Mouse (Mus musculus): ENCODE measurements at regions not wholly inside any gene's neighbourhood (a gene's known extent, or its start where the extent isn't known, plus 50 kb on each side); places are given as distances from the start of the nearest gene placed in this dataset.

DNA sequence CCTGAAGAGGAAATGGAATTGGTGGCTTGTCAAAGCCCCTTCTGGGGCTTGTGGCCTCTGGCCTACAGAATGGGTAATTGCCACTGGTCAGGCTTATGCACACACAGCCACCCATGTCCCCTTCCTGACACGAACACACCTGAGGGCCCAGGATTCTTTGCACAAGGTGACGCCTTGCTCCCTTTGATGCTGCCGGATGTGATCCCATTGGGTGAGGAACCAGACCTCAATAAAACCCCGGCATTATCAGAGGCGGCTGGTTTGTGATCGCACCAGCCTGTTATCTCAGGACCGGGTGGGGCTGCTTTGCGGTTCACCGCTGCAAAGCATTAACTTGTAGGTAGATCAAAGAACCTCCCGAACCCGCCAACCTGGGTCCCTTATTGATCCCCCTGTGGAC lies 270.5 kb downstream of the Sox9 start:
- no peak for TF ChIP-seq CTCF (IDR thresholded peaks at IDR 0.05; ENCODE audit: insufficient read depth, low read depth, low read length)
- no peak for TF ChIP-seq POLR2A (IDR thresholded peaks at IDR 0.05; ENCODE audit: insufficient read depth, low read depth, low read length)

Data from olfactory bulb, adult 2 months (tissue).